Mouse (Mus musculus): ENCODE data around the gene Plpp3. TPM values are rescaled to one million over a fixed set of nuclear protein-coding genes. Genes with fewer than 3 reads are reported as not detected.

Gene Plpp3
- total and polyA plus RNA-seq, 2 experiments, result 64.1 to 81.0 TPM

DNA sequence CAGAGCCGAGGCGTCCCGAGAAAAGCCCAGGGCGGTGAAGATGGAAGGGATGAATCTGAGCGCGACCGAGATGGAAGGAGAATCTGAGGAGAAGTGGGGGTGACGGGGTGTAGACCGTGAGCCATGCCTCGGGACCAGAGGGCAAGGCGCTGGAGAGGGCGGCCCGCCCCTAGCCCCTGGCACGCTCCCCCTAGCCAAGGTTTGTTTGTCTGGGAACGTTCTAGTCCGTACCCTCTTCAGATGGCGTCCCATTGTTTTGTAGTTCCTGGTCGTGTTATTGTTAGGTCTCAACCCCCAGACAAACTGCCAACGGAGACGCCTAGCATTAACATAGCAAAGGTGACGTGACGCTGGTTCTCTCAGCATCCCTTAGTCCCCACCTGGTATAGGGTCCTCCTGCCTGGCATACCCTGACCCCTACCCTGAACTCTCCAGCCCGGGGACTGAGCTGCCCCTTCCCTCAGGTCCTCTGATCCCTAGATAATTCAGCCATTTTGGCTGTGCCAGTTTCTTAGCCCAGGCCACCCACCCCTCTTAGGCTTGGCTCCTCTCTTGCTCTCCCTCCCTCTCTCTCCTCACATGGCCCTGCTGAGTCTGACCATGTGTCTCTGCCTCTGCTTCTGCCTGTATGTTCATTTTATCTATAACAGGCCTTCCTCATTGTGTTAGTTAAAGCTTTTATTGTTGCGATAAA, 47.0 kb upstream of the Plpp3 start:
- TF ChIP-seq POLR2A (IDR thresholded peaks at IDR 0.05; ENCODE audit: extremely low read depth, insufficient read depth, low read length) (no peak), CTCF (IDR thresholded peaks at IDR 0.05; ENCODE audit: low read depth, low read length) (no peak)
- Histone ChIP-seq H3K27me3 (ENCODE audit: control insufficient read depth, insufficient read depth, low read length) (no peaks in the 10 kb centered on the region), H3K4me3 (ENCODE audit: insufficient read depth, low read depth, low read length) (peak overlapping the region; percentile 99), H3K27ac (replicated peaks; ENCODE audit: insufficient read depth, low read depth, low read length) (peak overlapping the region; percentile 98), H3K36me3 (ENCODE audit: control insufficient read depth, insufficient read depth, low read length) (no peaks in the 10 kb centered on the region), H3K4me1 (ENCODE audit: control insufficient read depth, insufficient read depth, low read length) (peaks cover 17% of the 10 kb centered on the region), H3K9ac (ENCODE audit: low read depth, low read length) (peak overlapping the region; percentile 99), H3K79me2 (ENCODE audit: control insufficient read depth, insufficient read depth, low read length) (peaks cover 26% of the 10 kb centered on the region)
- DNase-seq (ENCODE audit: extremely low read depth, low read depth, low spot score), result no peak
- 4% methylated on average over 24 of the region's 24 CpGs for WGBS

GRCm38 (mm10) chr4:105110684-105111035, 46.5 kb upstream of the Plpp3 start:
- peaks cover 13% of the 10 kb centered on the region for H3K4me1 ChIP-seq (ENCODE audit: control insufficient read depth, insufficient read depth, low read length)
- no peak overlapping the region for H3K4me3 ChIP-seq (ENCODE audit: insufficient read depth, low read depth, low read length)
- WGBS, result 79% methylated on average over 4 of the region's 4 CpGs
- H3K9ac ChIP-seq (ENCODE audit: low read depth, low read length), result no peak overlapping the region
- no peak overlapping the region for H3K27ac ChIP-seq (replicated peaks; ENCODE audit: insufficient read depth, low read depth, low read length)
- no peaks in the 10 kb centered on the region for H3K36me3 ChIP-seq (ENCODE audit: control insufficient read depth, insufficient read depth, low read length)
- TF ChIP-seq CTCF (IDR thresholded peaks at IDR 0.05; ENCODE audit: low read depth, low read length) (no peak), POLR2A (IDR thresholded peaks at IDR 0.05; ENCODE audit: extremely low read depth, insufficient read depth, low read length) (no peak)
- peaks cover 26% of the 10 kb centered on the region for H3K79me2 ChIP-seq (ENCODE audit: control insufficient read depth, insufficient read depth, low read length)
- DNase-seq (ENCODE audit: extremely low read depth, low read depth, low spot score), result no peak
- H3K27me3 ChIP-seq (ENCODE audit: control insufficient read depth, insufficient read depth, low read length), result no peaks in the 10 kb centered on the region

- TF ChIP-seq POLR2A (IDR thresholded peaks at IDR 0.05; ENCODE audit: extremely low read depth, insufficient read depth, low read length), result no peak
- no peak for TF ChIP-seq CTCF (IDR thresholded peaks at IDR 0.05; ENCODE audit: low read depth, low read length)
- H3K27me3 ChIP-seq (ENCODE audit: control insufficient read depth, insufficient read depth, low read length), result no peaks in the 10 kb centered on the region
- no peak overlapping the region for H3K4me3 ChIP-seq (ENCODE audit: insufficient read depth, low read depth, low read length)
- H3K27ac ChIP-seq (replicated peaks; ENCODE audit: insufficient read depth, low read depth, low read length), result no peak overlapping the region
- H3K9ac ChIP-seq (ENCODE audit: low read depth, low read length), result no peak overlapping the region
- 82% methylated on average over 11 of the region's 11 CpGs for WGBS
- no peak for DNase-seq (ENCODE audit: extremely low read depth, low read depth, low spot score)
- no peaks in the 10 kb centered on the region for H3K36me3 ChIP-seq (ENCODE audit: control insufficient read depth, insufficient read depth, low read length)
- H3K4me1 ChIP-seq (ENCODE audit: control insufficient read depth, insufficient read depth, low read length), result peaks cover 12% of the 10 kb centered on the region
- H3K79me2 ChIP-seq (ENCODE audit: control insufficient read depth, insufficient read depth, low read length), result peaks cover 24% of the 10 kb centered on the region
Observed at GRCm38 (mm10) chr4:105111770-105112169, 45.4 kb upstream of the Plpp3 start.

GRCm38 (mm10) chr4:105113042-105113441, 44.1 kb upstream of the Plpp3 start:
- Histone ChIP-seq H3K27ac (replicated peaks; ENCODE audit: insufficient read depth, low read depth, low read length) (no peak overlapping the region), H3K4me1 (ENCODE audit: control insufficient read depth, insufficient read depth, low read length) (peaks cover 8% of the 10 kb centered on the region; the same call in 1 of the 2 replicates), H3K9ac (ENCODE audit: low read depth, low read length) (no peak overlapping the region), H3K36me3 (ENCODE audit: control insufficient read depth, insufficient read depth, low read length) (no peaks in the 10 kb centered on the region), H3K79me2 (ENCODE audit: control insufficient read depth, insufficient read depth, low read length) (peaks cover 17% of the 10 kb centered on the region), H3K4me3 (ENCODE audit: insufficient read depth, low read depth, low read length) (no peak overlapping the region), H3K27me3 (ENCODE audit: control insufficient read depth, insufficient read depth, low read length) (no peaks in the 10 kb centered on the region)
- TF ChIP-seq CTCF (IDR thresholded peaks at IDR 0.05; ENCODE audit: low read depth, low read length) (no peak), POLR2A (IDR thresholded peaks at IDR 0.05; ENCODE audit: extremely low read depth, insufficient read depth, low read length) (no peak)
- WGBS, result 76% methylated on average over 5 of the region's 5 CpGs
- DNase-seq (ENCODE audit: extremely low read depth, low read depth, low spot score), result no peak

- Histone ChIP-seq H3K9ac (ENCODE audit: low read depth, low read length) (no peak overlapping the region), H3K36me3 (ENCODE audit: control insufficient read depth, insufficient read depth, low read length) (no peaks in the 10 kb centered on the region), H3K4me3 (ENCODE audit: insufficient read depth, low read depth, low read length) (no peak overlapping the region), H3K79me2 (ENCODE audit: control insufficient read depth, insufficient read depth, low read length) (peaks cover 14% of the 10 kb centered on the region), H3K4me1 (ENCODE audit: control insufficient read depth, insufficient read depth, low read length) (peaks cover 8% of the 10 kb centered on the region; the same call in 1 of the 2 replicates), H3K27ac (replicated peaks; ENCODE audit: insufficient read depth, low read depth, low read length) (no peak overlapping the region), H3K27me3 (ENCODE audit: control insufficient read depth, insufficient read depth, low read length) (no peaks in the 10 kb centered on the region)
- no peak for TF ChIP-seq CTCF (IDR thresholded peaks at IDR 0.05; ENCODE audit: low read depth, low read length)
- no peak for TF ChIP-seq POLR2A (IDR thresholded peaks at IDR 0.05; ENCODE audit: extremely low read depth, insufficient read depth, low read length)
- WGBS, result 98% methylated on average over 3 of the region's 3 CpGs
- no peak for DNase-seq (ENCODE audit: extremely low read depth, low read depth, low spot score)
Observed at GRCm38 (mm10) chr4:105113468-105113867, 43.7 kb upstream of the Plpp3 start.

DNA sequence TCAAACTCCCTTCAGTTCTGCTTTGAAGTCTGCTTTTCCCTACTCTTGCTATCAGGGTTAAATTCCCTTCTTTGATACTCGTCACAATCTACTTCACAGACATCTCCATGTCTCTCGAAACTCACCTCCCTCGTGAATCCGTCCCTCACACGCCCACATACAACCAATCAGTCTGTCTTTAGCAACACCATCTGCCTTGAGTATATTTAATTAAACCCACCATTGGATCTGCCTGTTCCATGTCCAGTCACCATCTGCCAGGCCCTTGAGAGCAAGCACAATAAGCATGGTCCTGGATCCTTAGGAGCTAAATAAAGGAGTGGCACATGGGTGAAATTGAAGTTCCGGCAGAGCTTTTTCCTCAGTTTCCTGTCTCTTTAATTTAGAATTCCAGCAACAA, 36.1 kb upstream of the Plpp3 start:
- Histone ChIP-seq H3K79me2 (ENCODE audit: control insufficient read depth, insufficient read depth, low read length) (no peaks in the 10 kb centered on the region), H3K4me3 (ENCODE audit: insufficient read depth, low read depth, low read length) (no peak overlapping the region), H3K36me3 (ENCODE audit: control insufficient read depth, insufficient read depth, low read length) (no peaks in the 10 kb centered on the region), H3K27ac (replicated peaks; ENCODE audit: insufficient read depth, low read depth, low read length) (no peak overlapping the region), H3K9ac (ENCODE audit: low read depth, low read length) (no peak overlapping the region), H3K4me1 (ENCODE audit: control insufficient read depth, insufficient read depth, low read length) (peaks cover 2% of the 10 kb centered on the region; the same call in 1 of the 2 replicates), H3K27me3 (ENCODE audit: control insufficient read depth, insufficient read depth, low read length) (no peaks in the 10 kb centered on the region)
- TF ChIP-seq POLR2A (IDR thresholded peaks at IDR 0.05; ENCODE audit: extremely low read depth, insufficient read depth, low read length) (no peak), CTCF (IDR thresholded peaks at IDR 0.05; ENCODE audit: low read depth, low read length) (no peak)
- no peak for DNase-seq (ENCODE audit: extremely low read depth, low read depth, low spot score)
- 83% methylated on average over 6 of the region's 6 CpGs for WGBS

All from liver, adult 2 months (tissue).